Mouse (Mus musculus) G1E (cell line): Measurements from ENCODE around the gene Senp8. TPM values are rescaled to one million over a fixed set of nuclear protein-coding genes. Genes with fewer than 3 reads are reported as not detected.

Experiments used
- ATAC-seq: 2 replicates; pipeline ENCODE4 v1.8.0; 2016; ENCODE audit warnings: mild to moderate bottlenecking; ENCODE audit not compliant: insufficient number of reproducible peaks, poor library complexity, low FRiP score, severe bottlenecking; ENCODE audit errors: extremely low read depth
- DNase-seq: peaks from one replicate; pipeline ENCODE4 v3.0.0; 2012; ENCODE audit warnings: low spot score
- H3K27me3 ChIP-seq: 2 replicates; pipeline ENCODE4 v1.6.1; 2012; ENCODE audit warnings: mild to moderate bottlenecking, low read length, inconsistent platforms; ENCODE audit not compliant: insufficient read depth
- H3K36me3 ChIP-seq: replicated peaks from 2 replicates; pipeline ENCODE3; 2012; ENCODE audit warnings: mild to moderate bottlenecking, inconsistent platforms
- H3K4me1 ChIP-seq: 2 replicates; pipeline ENCODE4 v1.6.1; 2012; ENCODE audit warnings: low read depth, low read length, inconsistent platforms, mixed read lengths; ENCODE audit not compliant: insufficient read depth
- H3K4me3 ChIP-seq: 2 replicates; pipeline ENCODE4 v1.5.1; 2012; ENCODE audit warnings: low read depth, mild to moderate bottlenecking, inconsistent platforms, low read length, moderate library complexity, mixed read lengths
- H3K9me3 ChIP-seq: replicated peaks from 2 replicates; pipeline ENCODE4 v1.6.1; 2012; ENCODE audit warnings: inconsistent platforms
- CTCF ChIP-seq: IDR thresholded peaks from 2 replicates; pipeline ENCODE4 v1.5.1; 2012; ENCODE audit warnings: low read depth, low read length, inconsistent platforms, mixed read lengths
- GATA1 ChIP-seq: IDR thresholded peaks from 2 replicates; pipeline ENCODE4 v1.6.1; 2012; ENCODE audit warnings: borderline replicate concordance, low read length, inconsistent platforms, mixed read lengths
- GATA2 ChIP-seq: IDR thresholded peaks from 2 replicates; pipeline ENCODE4 v1.6.1; 2012; ENCODE audit warnings: low read depth, low read length, inconsistent platforms, borderline replicate concordance
- POLR2AphosphoS5 ChIP-seq: IDR thresholded peaks from 2 replicates; pipeline ENCODE4 v1.6.1; 2012; ENCODE audit warnings: low read depth, low read length, inconsistent platforms; ENCODE audit not compliant: insufficient replicate concordance
- TAL1 ChIP-seq: conservative IDR thresholded peaks from 2 replicates; pipeline ENCODE4 v1.6.1; 2012; ENCODE audit warnings: low read depth, low read length, inconsistent platforms, mixed read lengths
- polyA plus RNA-seq: library from polyadenylated mRNA; stranded (reverse); fragments of >175 nt; gene quantifications from 2 replicates; pipeline ENCODE4 v1.2.3, GENCODE M21; 2012
- total RNA-seq, 2 experiments: library from RNA; stranded (forward) in 1 of 2; stranded (reverse) in 1 of 2; fragments of 200-1000 nt in 1 of 2; fragments of >200 nt in 1 of 2; fragmentation: Nextera tagmentation in 1 of 2; gene quantifications; 2 replicates each; pipeline ENCODE4 v1.2.3; 2014 to 2017

Gene Senp8
- total and polyA plus RNA-seq, 3 experiments: 0.33 to 27.1 (median 15.0) TPM

- no peak for DNase-seq
- H3K9me3 ChIP-seq: no peaks in the 10 kb centered on the region
- no peak for ATAC-seq
- H3K4me1 ChIP-seq: no peaks in the 10 kb centered on the region
- peaks cover 65% of the 10 kb centered on the region for H3K27me3 ChIP-seq
- no peaks in the 10 kb centered on the region for H3K36me3 ChIP-seq
- H3K4me3 ChIP-seq: no peak overlapping the region
- TF ChIP-seq GATA1 (no peak), POLR2AphosphoS5 (no peak), TAL1 (no peak), GATA2 (no peak), CTCF (no peak)
Observed at GRCm38 (mm10) chr9:59694571-59695450, 55.7 kb downstream of the Senp8 start.

- H3K27me3 ChIP-seq: peaks cover 46% of the 10 kb centered on the region
Observed at GRCm38 (mm10) chr9:59692145-59692544, 58.4 kb downstream of the Senp8 start.

GRCm38 (mm10) chr9:59691635-59692094 lies 58.8 kb downstream of the Senp8 start:
- Histone ChIP-seq H3K9me3 (no peaks in the 10 kb centered on the region), H3K36me3 (no peaks in the 10 kb centered on the region), H3K4me1 (peaks cover 10% of the 10 kb centered on the region), H3K4me3 (no peak overlapping the region), H3K27me3 (peaks cover 41% of the 10 kb centered on the region)
- DNase-seq (no peak), ATAC-seq (no peak)
- TF ChIP-seq TAL1 (no peak), GATA1 (no peak), POLR2AphosphoS5 (no peak)

More at GRCm38 (mm10) chr9:59692145-59692544, 58.4 kb downstream of the Senp8 start:
- H3K9me3 ChIP-seq: no peaks in the 10 kb centered on the region
- no peak for ATAC-seq
- H3K4me1 ChIP-seq: peaks cover 6% of the 10 kb centered on the region
- no peak overlapping the region for H3K4me3 ChIP-seq
- H3K36me3 ChIP-seq: no peaks in the 10 kb centered on the region
- no peak for DNase-seq
- TF ChIP-seq GATA2 (no peak), CTCF (no peak), POLR2AphosphoS5 (no peak), TAL1 (no peak), GATA1 (no peak)

- Histone ChIP-seq H3K9me3 (no peaks in the 10 kb centered on the region), H3K4me1 (peaks cover 10% of the 10 kb centered on the region), H3K27me3 (peaks cover 25% of the 10 kb centered on the region), H3K36me3 (no peaks in the 10 kb centered on the region), H3K4me3 (no peak overlapping the region)
- no peak for TF ChIP-seq GATA2
- no peak for TF ChIP-seq GATA1
- DNase-seq (no peak), ATAC-seq (no peak)
Observed at GRCm38 (mm10) chr9:59687416-59688046, 63.0 kb downstream of the Senp8 start.

Other genes with a start within 250 kb of the Senp8 start
- not detected in 2 replicates for gene Hexa, start 211.2 kb downstream of the Senp8 start, total RNA-seq (2014; fragmentation: Nextera tagmentation)
- 0.41 and 0.55 TPM in 2 replicates for gene Hexa, start 211.2 kb downstream of the Senp8 start, total RNA-seq (2017)
- 0.04 and 0.06 TPM in 2 replicates for gene Hexa, start 211.2 kb downstream of the Senp8 start, polyA plus RNA-seq
- gene Tmem202, start 210.9 kb downstream of the Senp8 start, total RNA-seq (2014; fragmentation: Nextera tagmentation): not detected in 2 replicates
- not detected in 2 replicates for gene Tmem202, start 210.9 kb downstream of the Senp8 start, total RNA-seq (2017)
- not detected in 2 replicates for gene Tmem202, start 210.9 kb downstream of the Senp8 start, polyA plus RNA-seq
- gene Celf6, start 172.8 kb downstream of the Senp8 start, total RNA-seq (2014; fragmentation: Nextera tagmentation): not detected in 2 replicates
- not detected in 2 replicates for gene Celf6, start 172.8 kb downstream of the Senp8 start, total RNA-seq (2017)
- gene Celf6, start 172.8 kb downstream of the Senp8 start, polyA plus RNA-seq: not detected in 2 replicates
- 70.7 and 72.5 TPM in 2 replicates for gene Parp6, start 133.4 kb downstream of the Senp8 start, total RNA-seq (2014; fragmentation: Nextera tagmentation)
- 25.2 and 25.7 TPM in 2 replicates for gene Parp6, start 133.4 kb downstream of the Senp8 start, total RNA-seq (2017)
- gene Parp6, start 133.4 kb downstream of the Senp8 start, polyA plus RNA-seq: 7.0 and 8.8 TPM in 2 replicates
- gene Pkm, start 94.3 kb downstream of the Senp8 start, total RNA-seq (2014; fragmentation: Nextera tagmentation): 434 and 515 TPM in 2 replicates
- gene Pkm, start 94.3 kb downstream of the Senp8 start, total RNA-seq (2017): 2,044 and 2,381 TPM in 2 replicates
- 1,891 and 2,295 TPM in 2 replicates for gene Pkm, start 94.3 kb downstream of the Senp8 start, polyA plus RNA-seq
- gene Gramd2, start 70.6 kb downstream of the Senp8 start, total RNA-seq (2014; fragmentation: Nextera tagmentation): not detected in 2 replicates
- gene Gramd2, start 70.6 kb downstream of the Senp8 start, total RNA-seq (2017): not detected in 2 replicates
- not detected in 2 replicates for gene Gramd2, start 70.6 kb downstream of the Senp8 start, polyA plus RNA-seq
- 32.2 and 35.7 TPM in 2 replicates for gene Myo9a, start 186 bp upstream of the Senp8 start, total RNA-seq (2014; fragmentation: Nextera tagmentation)
- 25.7 and 27.4 TPM in 2 replicates for gene Myo9a, start 186 bp upstream of the Senp8 start, total RNA-seq (2017)
- 0.67 and 0.82 TPM in 2 replicates for gene Myo9a, start 186 bp upstream of the Senp8 start, polyA plus RNA-seq
- not detected in 2 replicates for gene Nr2e3, start 209.9 kb upstream of the Senp8 start, total RNA-seq (2014; fragmentation: Nextera tagmentation)
- 0.27 TPM in 1 of 2 replicates, not detected in the other for gene Nr2e3, start 209.9 kb upstream of the Senp8 start, total RNA-seq (2017)
- not detected in 2 replicates for gene Nr2e3, start 209.9 kb upstream of the Senp8 start, polyA plus RNA-seq